Mouse (Mus musculus) olfactory bulb, adult 2 months (tissue): ENCODE results near the gene Gatc.

Source experiments
- CTCF ChIP-seq: fragments of 200-500 bp; IDR thresholded peaks from 2 replicates; pipeline ENCODE4 v1.5.1; 2012; ENCODE audit warnings: low read depth, mild to moderate bottlenecking, low read length, moderate library complexity; ENCODE audit not compliant: insufficient read depth
- POLR2A ChIP-seq: fragments of 200-500 bp; IDR thresholded peaks from 2 replicates; pipeline ENCODE4 v1.6.1; 2012; ENCODE audit warnings: mild to moderate bottlenecking, low read depth, low read length, moderate library complexity; ENCODE audit not compliant: insufficient read depth

- no peak for TF ChIP-seq CTCF
- TF ChIP-seq POLR2A = no peak
Observed at GRCm38 (mm10) chr5:115284735-115285134, 56.2 kb downstream of the Gatc start.
